Comparison of ENCODE assay signal across 26 mouse cellular contexts in the genomic region with DNA sequence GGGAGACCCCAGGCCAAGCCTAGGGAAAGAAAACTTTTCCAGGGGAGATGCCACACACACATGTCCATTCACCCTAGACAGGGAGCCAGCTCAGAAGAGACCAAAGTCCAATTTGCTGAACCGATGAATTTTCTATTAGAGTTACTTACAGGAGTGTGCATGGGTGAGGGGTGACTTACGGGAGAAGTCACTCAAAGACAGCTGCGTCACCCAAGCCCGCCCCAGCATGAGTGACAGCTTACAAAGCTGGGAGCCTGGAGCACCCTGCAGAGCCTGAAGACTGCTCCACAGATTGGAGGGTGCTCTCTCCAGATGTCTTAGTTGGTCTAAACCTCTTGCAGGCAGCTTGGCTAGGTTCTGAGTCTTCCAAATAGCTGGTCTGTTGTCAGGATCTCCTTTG. TPM values are rescaled to one million over a fixed set of nuclear protein-coding genes. Genes with fewer than 3 reads are reported as not detected.
"Had no signal": no experiment of that assay in that cellular context is flagged by ENCODE, and none has a peak within 500 bp of the region (broad histone marks: within the 10 kb centered on the region; RNA-seq: fewer than 3 reads in every experiment).

No protein-coding gene starts in this region.

- H3K9ac ChIP-seq: limb, embryonic 12.5 days; limb, embryonic 15.5 days; liver, embryonic 13.5 days; midbrain, embryonic 12.5 days; neural tube, embryonic 13.5 days; stomach, embryonic 15.5 days had no signal

- H3K27ac ChIP-seq: limb, embryonic 12.5 days; limb, embryonic 15.5 days; liver, embryonic 13.5 days; midbrain, embryonic 12.5 days; neural tube, embryonic 13.5 days; stomach, embryonic 15.5 days had no signal

- DNase-seq: kidney, postnatal 10 days; left cerebral cortex, postnatal 4 days; liver, embryonic 13.5 days; lung, adult 2 months; lung, postnatal 14 days; lung, postnatal 4 days; retina, postnatal 1 day; right cerebral cortex, postnatal 25 days; spleen, adult 18-20 months; thymus, postnatal 25 days had no signal

- H3K4me2 ChIP-seq: limb, embryonic 12.5 days; limb, embryonic 15.5 days; liver, embryonic 13.5 days; midbrain, embryonic 12.5 days; neural tube, embryonic 13.5 days; stomach, embryonic 15.5 days had no signal

- H3K9me3 ChIP-seq: limb, embryonic 12.5 days; limb, embryonic 15.5 days; liver, embryonic 13.5 days; midbrain, embryonic 12.5 days; neural tube, embryonic 13.5 days; stomach, embryonic 15.5 days had no signal

- ATAC-seq: inflammation-experienced regulatory T-cells, adult 6 months; intestine, embryonic 16.5 days; midbrain, embryonic 16.5 days had no signal

- H3K4me3 ChIP-seq: limb, embryonic 12.5 days; limb, embryonic 15.5 days; liver, embryonic 13.5 days; midbrain, embryonic 12.5 days; myocyte; neural tube, embryonic 13.5 days; stomach, embryonic 15.5 days had no signal

- H3K36me3 ChIP-seq: limb, embryonic 12.5 days; limb, embryonic 15.5 days; liver, embryonic 13.5 days; midbrain, embryonic 12.5 days; neural tube, embryonic 13.5 days; stomach, embryonic 15.5 days had no signal

RNA-seq across cellular contexts. Expression of a gene that starts 2.1 kb away (rescaled TPM):
- polyA plus RNA-seq: liver, embryonic 13.5 days; liver, embryonic 16.5 days had no signal

RNA-seq across cellular contexts. Expression of a gene that starts 29.6 kb away (rescaled TPM):
- total RNA-seq: megakaryocyte progenitor cell, adult 5-6 weeks; megakaryocyte-erythroid progenitor cell, adult 5-6 weeks; monocyte, adult 5-6 weeks; neutrophil, adult 5-6 weeks had no signal
- polyA plus RNA-seq: inflammation-experienced regulatory T-cells, adult 6 months had no signal

RNA-seq across cellular contexts. Expression of a gene that starts 32.1 kb away (rescaled TPM):
- total RNA-seq: layer of hippocampus, adult 18-20 months; megakaryocyte progenitor cell, adult 5-6 weeks; megakaryocyte-erythroid progenitor cell, adult 5-6 weeks; monocyte, adult 5-6 weeks; neutrophil, adult 5-6 weeks had no signal
- polyA plus RNA-seq: limb, embryonic 12.5 days; liver, embryonic 13.5 days; lung, embryonic 16.5 days had no signal
